Mouse (Mus musculus): ENCODE results near the gene Ripor2.

DNA sequence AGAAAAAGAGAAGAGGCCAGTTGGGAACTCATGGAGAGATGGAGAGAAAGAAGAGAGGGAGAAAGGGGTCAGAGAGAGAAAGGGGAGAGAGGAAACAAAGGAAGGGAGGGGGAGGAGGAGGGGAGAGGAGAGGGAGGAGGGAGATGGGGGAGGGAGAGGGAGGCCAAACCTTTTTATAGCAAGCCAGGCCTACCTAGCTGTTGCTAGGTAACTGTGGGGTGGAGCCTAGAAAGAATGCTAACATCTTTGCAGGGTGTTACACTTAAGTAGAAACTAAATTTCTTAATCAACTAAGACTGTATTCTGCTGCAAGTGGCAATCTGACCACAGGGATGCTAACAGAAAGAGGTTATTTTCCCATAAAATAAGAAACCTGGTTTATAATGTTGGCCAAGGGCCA lies 33.1 kb upstream of the Ripor2 start:
- TF ChIP-seq CTCF (IDR thresholded peaks at IDR 0.05; ENCODE audit: control insufficient read depth, insufficient read depth, low read length) (no peak), POLR2A (IDR thresholded peaks at IDR 0.05; ENCODE audit: borderline replicate concordance, control insufficient read depth, low read depth, low read length) (no peak)

All from bone marrow, adult 2 months (tissue).